In the genomic region with DNA sequence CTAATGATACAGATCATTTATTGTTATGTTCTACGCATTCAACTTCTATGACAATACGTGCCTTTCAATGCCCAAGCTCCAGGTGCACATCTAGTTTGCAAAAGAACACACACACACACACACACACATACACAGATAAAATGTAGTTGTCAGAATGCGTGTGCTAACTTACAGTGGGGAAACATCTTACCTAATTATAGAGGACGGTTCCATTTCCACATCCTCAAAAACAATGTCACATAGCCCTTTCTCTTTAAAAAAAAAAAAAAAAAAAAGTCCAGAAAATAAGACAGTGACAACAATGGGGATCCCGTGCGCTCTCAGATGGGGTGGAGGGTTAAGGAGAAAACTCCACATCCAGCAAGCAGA, we compare ENCODE assay signal across 8 mouse cellular contexts. TPM values are rescaled to one million over a fixed set of nuclear protein-coding genes. Genes with fewer than 3 reads are reported as not detected.
A peak's percentile ranks its signal among the peaks of the same experiment; 100 is the strongest.
DNase-seq lines count a peak whose midpoint lies in the region; ATAC-seq and TF ChIP-seq lines count a peak whose summit lies in the region.

No protein-coding gene starts in this region.

- peak overlapping the region; percentile 99 for H3K9ac ChIP-seq in forebrain, embryonic 13.5 days
- H3K9ac ChIP-seq in liver, postnatal 0 days (replicated peaks), result peak overlapping the region; percentile 98

- H3K36me3 ChIP-seq in forebrain, embryonic 13.5 days (ENCODE audit: poor library complexity, severe bottlenecking), result no peaks in the 10 kb centered on the region
- H3K36me3 ChIP-seq in liver, postnatal 0 days (replicated peaks; ENCODE audit: insufficient read depth, low read length), result no peaks in the 10 kb centered on the region

- H3K4me2 ChIP-seq in forebrain, embryonic 13.5 days, result peak overlapping the region; percentile 63
- peak overlapping the region; percentile 78 for H3K4me2 ChIP-seq in liver, postnatal 0 days (ENCODE audit: low read depth, low read length)

- no peak for TF ChIP-seq POLR2A in cerebellum, adult 2 months (IDR thresholded peaks at IDR 0.05; ENCODE audit: borderline replicate concordance, insufficient read depth, low read length)

- H3K27ac ChIP-seq in cerebellum, adult 2 months (ENCODE audit: insufficient read depth, low read length), result peak overlapping the region; percentile 95
- H3K27ac ChIP-seq in forebrain, embryonic 13.5 days, result peak overlapping the region; percentile 99
- H3K27ac ChIP-seq in liver, postnatal 0 days (ENCODE audit: low read depth), result peak overlapping the region; percentile 100

- H3K4me3 ChIP-seq in cerebellum, adult 2 months (replicated peaks; ENCODE audit: insufficient read depth, low read depth, low read length), result peak overlapping the region; percentile 97
- H3K4me3 ChIP-seq in forebrain, embryonic 13.5 days, result peak overlapping the region; percentile 91
- peak overlapping the region; percentile 95 for H3K4me3 ChIP-seq in liver, postnatal 0 days (ENCODE audit: low read depth, low read length)

- ATAC-seq in forebrain, embryonic 13.5 days, result no peak
- 0 out of 2 replicates have a peak, but pooled peaks have one; percentile 0 for ATAC-seq in liver, postnatal 0 days

- no peaks in the 10 kb centered on the region for H3K27me3 ChIP-seq in cerebellum, adult 2 months (ENCODE audit: control insufficient read depth, insufficient read depth, low read length)
- H3K27me3 ChIP-seq in forebrain, embryonic 13.5 days, result no peaks in the 10 kb centered on the region
- H3K27me3 ChIP-seq in liver, postnatal 0 days (ENCODE audit: insufficient read depth, low read length), result no peaks in the 10 kb centered on the region

- H3K9me3 ChIP-seq in forebrain, embryonic 13.5 days (replicated peaks), result no peaks in the 10 kb centered on the region
- no peaks in the 10 kb centered on the region for H3K9me3 ChIP-seq in liver, postnatal 0 days (ENCODE audit: low read length)

- WGBS in cerebellum, adult 2 months, result 1% methylated on average over 6 of the region's 6 CpGs
- WGBS in forebrain, embryonic 13.5 days, result 0% methylated on average over 6 of the region's 6 CpGs
- WGBS in liver, postnatal 0 days (ENCODE audit: insufficient replicate concordance), result 1% methylated on average over 6 of the region's 6 CpGs

- no peak for DNase-seq in cerebellum, adult 2 months
- DNase-seq in cerebellum, adult 9-11 months, result no peak
- peak; percentile 9 for DNase-seq in 3T3-L1 (ENCODE audit: low read depth, low spot score)
- no peak for DNase-seq in liver, postnatal 0 days
- DNase-seq in adrenal gland, postnatal 25 days, result no peak
- DNase-seq in urinary bladder, adult 2 months (ENCODE audit: low spot score), result no peak
- no peak for DNase-seq in cerebellum, postnatal 36 days

- TF ChIP-seq EP300 in liver, postnatal 0 days (IDR thresholded peaks at IDR 0.05; ENCODE audit: low read depth), result no peak

- H3K4me1 ChIP-seq in cerebellum, adult 2 months (ENCODE audit: control insufficient read depth, insufficient read depth, low read length), result peaks cover 6% of the 10 kb centered on the region; the same call in 1 of the 2 replicates
- H3K4me1 ChIP-seq in forebrain, embryonic 13.5 days, result peaks cover 28% of the 10 kb centered on the region
- H3K4me1 ChIP-seq in liver, postnatal 0 days (ENCODE audit: insufficient read depth), result peaks cover 11% of the 10 kb centered on the region

- TF ChIP-seq CTCF in cerebellum, adult 2 months (IDR thresholded peaks at IDR 0.05; ENCODE audit: borderline replicate concordance, insufficient read depth, low read depth, low read length), result no peak
- no peak for TF ChIP-seq CTCF in liver, postnatal 0 days (IDR thresholded peaks at IDR 0.05; ENCODE audit: low read depth)

RNA-seq across cellular contexts. Expression of gene Rnf146, which starts 1.2 kb away (rescaled TPM):
- 92.6 and 108 TPM in 2 replicates for polyA plus RNA-seq in cerebellum, adult 2 months (2012; rRNA removed)
- 80.5 and 86.1 TPM in 2 replicates for polyA plus RNA-seq in forebrain, embryonic 13.5 days (2015; fragmentation: Nextera tagmentation; extraction: Ambion mirVana)
- 13.3 and 13.8 TPM in 2 replicates for polyA plus RNA-seq in liver, postnatal 0 days (2015; fragmentation: Nextera tagmentation; extraction: Ambion mirVana)
- total RNA-seq in adrenal gland, postnatal 25 days (2021), result 51.1 and 55.6 TPM in 2 replicates
- 63.8 and 67.7 TPM in 2 replicates for polyA plus RNA-seq in urinary bladder, adult 2 months (2012; rRNA removed)

RNA-seq across cellular contexts. Expression of gene Echdc1, which starts 48.1 kb away (rescaled TPM):
- 34.0 and 35.7 TPM in 2 replicates for polyA plus RNA-seq in cerebellum, adult 2 months (2012; rRNA removed)
- 21.2 and 24.3 TPM in 2 replicates for polyA plus RNA-seq in forebrain, embryonic 13.5 days (2015; fragmentation: Nextera tagmentation; extraction: Ambion mirVana)
- 11.1 and 14.2 TPM in 2 replicates for polyA plus RNA-seq in liver, postnatal 0 days (2015; fragmentation: Nextera tagmentation; extraction: Ambion mirVana)
- total RNA-seq in adrenal gland, postnatal 25 days (2021), result 77.4 and 90.5 TPM in 2 replicates
- 26.4 and 32.7 TPM in 2 replicates for polyA plus RNA-seq in urinary bladder, adult 2 months (2012; rRNA removed)
